Mouse (Mus musculus) mouse embryonic stem cell (cell line): ENCODE results near the gene Igf2bp3.

Experiments used
- in situ Hi-C, 2 experiments: fragments of 300-500 bp; cut with MboI; formaldehyde crosslinking; loops; 1 replicate in 1 of 2; 3 replicates in 1 of 2; pipeline ENCODE4 v1.14.3; 2019 to 2020; ENCODE audit warnings: low sequenced_read_pairs in 2 of 2, low pct_unique_long_range_greater_than_20kb in 1 of 2, mixed read lengths in 1 of 2; ENCODE audit not compliant: unreplicated experiment in 1 of 2

Igf2bp3 gene

GRCm38 (mm10) chr6:49149202-49149930, 65.4 kb downstream of the Igf2bp3 start:
- in situ Hi-C loops = no loop called here

GRCm38 (mm10) chr6:49148781-49149180, 66.0 kb downstream of the Igf2bp3 start:
- in situ Hi-C loops = no loop called here

GRCm38 (mm10) chr6:49148368-49148767, 66.4 kb downstream of the Igf2bp3 start:
- in situ Hi-C loops = no loop called here

- in situ Hi-C loops = no loop called here
Observed at GRCm38 (mm10) chr6:49146461-49146860, 68.3 kb downstream of the Igf2bp3 start.

- in situ Hi-C loops = no loop called here
Observed at GRCm38 (mm10) chr6:49142428-49142827, 72.3 kb downstream of the Igf2bp3 start.

GRCm38 (mm10) chr6:49141125-49141524, 73.6 kb downstream of the Igf2bp3 start:
- in situ Hi-C loops = no loop called here

GRCm38 (mm10) chr6:49138159-49139051, 76.4 kb downstream of the Igf2bp3 start:
- in situ Hi-C loops = no loop called here

GRCm38 (mm10) chr6:49136739-49137138, 78.0 kb downstream of the Igf2bp3 start:
- in situ Hi-C loops = no loop called here

- in situ Hi-C loops = no loop called here
Observed at GRCm38 (mm10) chr6:49132352-49133090, 82.2 kb downstream of the Igf2bp3 start.

- in situ Hi-C loops = no loop called here
Observed at GRCm38 (mm10) chr6:49131855-49132254, 82.9 kb downstream of the Igf2bp3 start.

- in situ Hi-C loops = no loop called here
Observed at GRCm38 (mm10) chr6:49130328-49130727, 84.4 kb downstream of the Igf2bp3 start.

- in situ Hi-C loops = no loop called here
Observed at GRCm38 (mm10) chr6:49120370-49120769, 94.4 kb downstream of the Igf2bp3 start.

GRCm38 (mm10) chr6:49119462-49120135, 95.2 kb downstream of the Igf2bp3 start:
- in situ Hi-C loops = no loop called here

GRCm38 (mm10) chr6:49118446-49118845, 96.3 kb downstream of the Igf2bp3 start:
- in situ Hi-C loops = no loop called here

- in situ Hi-C loops = no loop called here
Observed at GRCm38 (mm10) chr6:49116241-49116640, 98.5 kb downstream of the Igf2bp3 start.

- in situ Hi-C loops = no loop called here
Observed at GRCm38 (mm10) chr6:49115550-49115949, 99.2 kb downstream of the Igf2bp3 start.

- in situ Hi-C loops = no loop called here
Observed at GRCm38 (mm10) chr6:49114457-49114856, 100.3 kb downstream of the Igf2bp3 start.

GRCm38 (mm10) chr6:49113895-49114294, 100.9 kb downstream of the Igf2bp3 start:
- in situ Hi-C loops = no loop called here
